Mouse (Mus musculus) MEL (cell line): ENCODE results near the gene Zscan10.

Source experiments
- MAFK ChIP-seq: IDR thresholded peaks from 2 replicates; pipeline ENCODE4 v1.6.1; 2011; ENCODE audit warnings: low read depth, mild to moderate bottlenecking, low read length, improper control_type of control experiment, borderline replicate concordance
- POLR2A ChIP-seq, 2 experiments: IDR thresholded peaks; 2 replicates each; pipeline ENCODE4 v1.6.1; 2011 to 2012; ENCODE audit warnings: low read length in 2 of 2, mild to moderate bottlenecking in 2 of 2, control low read depth in 1 of 2, improper control_type of control experiment in 1 of 2, low read depth in 1 of 2, moderate library complexity in 1 of 2; ENCODE audit not compliant: control insufficient read depth in 1 of 2, insufficient read depth in 1 of 2, poor library complexity in 1 of 2
- USF2 ChIP-seq, 2 experiments: IDR thresholded peaks; 2 replicates each; pipeline ENCODE4 v1.6.1; 2011 to 2012; ENCODE audit warnings: improper control_type of control experiment in 2 of 2, low read length in 2 of 2, borderline replicate concordance in 1 of 2, inconsistent platforms in 1 of 2, low read depth in 1 of 2, mild to moderate bottlenecking in 1 of 2; ENCODE audit not compliant: insufficient read depth in 1 of 2

GRCm38 (mm10) chr17:23609612-23610011 lies 9.0 kb downstream of the Zscan10 start:
- no peak for TF ChIP-seq POLR2A (IDR thresholded peaks at IDR 0.05; ENCODE audit: control insufficient read depth in 1 of 2, insufficient read depth in 1 of 2, low read depth in 1 of 2, low read length in 2 of 2, poor library complexity in 1 of 2)
- no peak for TF ChIP-seq USF2 (IDR thresholded peaks at IDR 0.05; ENCODE audit: borderline replicate concordance in 1 of 2, insufficient read depth in 1 of 2, low read depth in 1 of 2, low read length in 2 of 2)
- no peak for TF ChIP-seq MAFK
